Mouse (Mus musculus): ENCODE measurements at regions not wholly inside any gene's neighbourhood (a gene's known extent, or its start where the extent isn't known, plus 50 kb on each side); places are given as distances from the start of the nearest gene placed in this dataset.
"Not testable (repeated sequence)": the region's sequence is repeated elsewhere in the genome, so short reads cannot be mapped to it uniquely, and the experiment has no call there.

DNA sequence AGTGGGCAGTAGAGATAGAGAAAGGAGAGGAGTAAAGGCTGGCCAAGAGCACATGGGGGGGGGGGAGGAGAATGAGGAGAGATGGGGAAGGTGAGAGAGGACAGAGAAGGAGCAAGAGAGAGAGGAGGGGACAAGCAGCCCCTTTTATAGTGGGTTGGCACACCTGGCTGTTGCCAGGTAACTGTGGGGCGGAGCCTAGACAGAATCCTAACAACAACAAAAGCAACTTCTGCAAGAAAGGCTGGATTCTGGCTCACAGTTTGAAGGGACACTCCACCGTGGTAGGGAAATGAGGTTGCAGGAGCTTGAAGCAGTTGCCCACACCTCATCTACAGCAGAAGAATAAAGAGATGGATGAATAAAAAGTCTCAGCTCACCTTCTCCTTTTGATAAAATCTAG lies 115.1 kb upstream of the Rhobtb1 start:
- peak in 1 of 2 experiments; percentile 9 for DNase-seq (ENCODE audit: low spot score in 2 of 2)

- DNase-seq (ENCODE audit: low spot score in 2 of 2), result no peak
Measured at GRCm38 (mm10) chr10:69044171-69044651, 107.0 kb upstream of the Rhobtb1 start.

- no peak for DNase-seq (ENCODE audit: low spot score in 2 of 2)
Measured at GRCm38 (mm10) chr10:69045275-69045674, 106.0 kb upstream of the Rhobtb1 start.

DNA sequence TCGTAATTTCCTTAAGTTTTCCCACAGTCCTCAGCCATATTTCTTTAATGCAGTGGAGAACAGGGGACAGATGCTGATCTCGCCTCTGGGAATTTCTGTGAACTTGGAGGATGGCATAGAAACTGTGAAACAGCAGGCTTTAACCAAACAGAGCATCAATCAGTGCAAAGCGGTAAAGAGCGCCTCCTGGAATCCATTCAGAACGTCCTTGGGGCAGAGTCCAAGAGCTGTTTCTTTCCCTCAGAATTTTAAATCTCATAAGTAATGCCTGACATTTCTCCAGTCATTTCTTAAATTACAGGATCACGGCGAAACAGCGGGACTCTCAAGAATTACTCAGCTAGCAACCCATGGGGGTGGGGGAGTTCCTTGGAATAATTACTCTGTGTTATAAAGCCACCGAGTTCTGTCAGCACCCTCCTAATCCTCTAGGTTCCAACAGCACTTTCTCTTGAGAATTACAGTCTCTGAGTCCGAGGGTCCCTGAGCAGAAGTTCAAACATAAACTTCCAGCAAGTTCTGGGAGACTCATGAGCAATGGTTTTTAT lies 105.2 kb upstream of the Rhobtb1 start:
- no peak for DNase-seq (ENCODE audit: low spot score in 2 of 2)

GRCm38 (mm10) chr10:69078008-69078407 lies 73.2 kb upstream of the Rhobtb1 start:
- DNase-seq (ENCODE audit: low spot score in 2 of 2), result no peak

GRCm38 (mm10) chr10:69086184-69086583 lies 65.0 kb upstream of the Rhobtb1 start:
- no peak for DNase-seq (ENCODE audit: low spot score in 2 of 2)

- no peak for DNase-seq (ENCODE audit: low spot score in 2 of 2)
Measured at GRCm38 (mm10) chr10:69091872-69092271, 59.4 kb upstream of the Rhobtb1 start.

GRCm38 (mm10) chr10:69100021-69100420 lies 51.2 kb upstream of the Rhobtb1 start:
- no peak for DNase-seq (ENCODE audit: low spot score in 2 of 2)

DNA sequence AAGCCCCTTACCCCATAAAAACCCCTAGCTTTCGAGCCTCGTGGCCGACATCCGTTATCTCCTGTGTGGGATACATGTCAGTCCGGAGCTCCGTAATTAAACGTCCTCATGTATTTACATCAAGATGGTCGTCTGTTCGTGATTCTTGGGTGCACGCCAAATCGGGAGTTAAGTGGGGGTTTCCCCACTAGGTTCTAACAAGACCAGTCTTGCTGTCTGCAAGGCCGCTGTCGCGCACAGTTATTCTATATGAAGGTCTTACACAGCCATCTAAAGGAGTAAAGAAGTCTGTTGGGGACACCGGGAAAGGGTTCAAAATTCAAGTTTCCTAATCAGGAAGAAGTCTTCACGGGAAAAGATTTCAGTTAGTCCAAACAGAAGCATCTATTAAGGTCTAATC lies 50.5 kb upstream of the Rhobtb1 start:
- not testable (repeated sequence) for DNase-seq (ENCODE audit: low spot score in 2 of 2)

Data from urinary bladder, postnatal 4 days (tissue).